Mouse (Mus musculus) CH12.LX (cell line): Measurements from ENCODE around the gene Pik3cb.

Experiments
- CHD2 ChIP-seq: IDR thresholded peaks from 2 replicates; pipeline ENCODE4 v1.6.1; 2011; ENCODE audit warnings: low read length, improper control_type of control experiment
- CTCF ChIP-seq, 2 experiments: IDR thresholded peaks in 1 of 2; conservative IDR thresholded peaks in 1 of 2; 2 replicates each; pipeline ENCODE4 v1.5.1; 2011 to 2012; ENCODE audit warnings: low read depth in 2 of 2, low read length in 2 of 2, improper control_type of control experiment in 1 of 2, inconsistent platforms in 1 of 2, mild to moderate bottlenecking in 1 of 2, moderate library complexity in 1 of 2
- EP300 ChIP-seq: IDR thresholded peaks from 2 replicates; pipeline ENCODE4 v1.6.1; 2011; ENCODE audit warnings: low read length, improper control_type of control experiment
- MYC ChIP-seq: IDR thresholded peaks from 2 replicates; pipeline ENCODE4 v1.6.1; 2011; ENCODE audit warnings: low read depth, mild to moderate bottlenecking, improper control_type of control experiment, low read length
- NELFE ChIP-seq: IDR thresholded peaks from 2 replicates; pipeline ENCODE4 v1.6.1; 2011; ENCODE audit warnings: low read depth, low read length, improper control_type of control experiment
- POLR2A ChIP-seq: IDR thresholded peaks from 2 replicates; pipeline ENCODE4 v1.6.1; 2011; ENCODE audit warnings: low read depth, mild to moderate bottlenecking, improper control_type of control experiment, low read length
- TCF12 ChIP-seq: IDR thresholded peaks from 2 replicates; pipeline ENCODE4 v1.6.1; 2014; ENCODE audit warnings: low read depth, mild to moderate bottlenecking, inconsistent platforms, low read length, improper control_type of control experiment
- USF1 ChIP-seq: IDR thresholded peaks from 2 replicates; pipeline ENCODE4 v1.6.1; 2014; ENCODE audit warnings: low read depth, mild to moderate bottlenecking, inconsistent platforms, low read length, improper control_type of control experiment
- USF2 ChIP-seq: conservative IDR thresholded peaks from 2 replicates; pipeline ENCODE4 v1.6.1; 2011; ENCODE audit warnings: low read depth, low read length, improper control_type of control experiment
- ZNF384 ChIP-seq: IDR thresholded peaks from 2 replicates; pipeline ENCODE4 v1.6.1; 2012; ENCODE audit warnings: low read depth, low read length, improper control_type of control experiment, inconsistent platforms

GRCm38 (mm10) chr9:99141618-99142017 is 1.2 kb upstream of the Pik3cb start:
- TF ChIP-seq POLR2A, result no peak
- TF ChIP-seq USF2, result no peak
- no peak for TF ChIP-seq CTCF (conservative IDR thresholded peaks at IDR 0.05 in 1 of 2, IDR thresholded peaks at IDR 0.05 in 1 of 2; ENCODE audit: low read depth in 2 of 2, low read length in 2 of 2)
- TF ChIP-seq EP300, result no peak
- no peak for TF ChIP-seq TCF12
- no peak for TF ChIP-seq CHD2
- no peak for TF ChIP-seq NELFE
- TF ChIP-seq MYC, result no peak
- no peak for TF ChIP-seq USF1
- TF ChIP-seq ZNF384, result no peak
